Mouse (Mus musculus): Measurements from ENCODE around the gene Creg2. TPM values are rescaled to one million over a fixed set of nuclear protein-coding genes. Genes with fewer than 3 reads are reported as not detected.

Creg2 gene
- polyA plus RNA-seq, 1 experiment = not detected

GRCm38 (mm10) chr1:39691061-39691460 is 39.8 kb upstream of the Creg2 start:
- no peak overlapping the region for H3K4me3 ChIP-seq (ENCODE audit: low read depth, low read length)
- no peak overlapping the region for H3K27ac ChIP-seq (ENCODE audit: insufficient read depth, low read length)
- H3K9me3 ChIP-seq (replicated peaks; ENCODE audit: control insufficient read depth, insufficient read depth, low read length, poor library complexity, severe bottlenecking) = no peaks in the 10 kb centered on the region
- H3K36me3 ChIP-seq (ENCODE audit: control insufficient read depth, insufficient read depth, low read length, poor library complexity, severe bottlenecking) = no peaks in the 10 kb centered on the region
- H3K9ac ChIP-seq (ENCODE audit: low read depth, poor library complexity, severe bottlenecking) = no peak overlapping the region
- H3K27me3 ChIP-seq (ENCODE audit: control insufficient read depth, insufficient read depth, low read length, poor library complexity, severe bottlenecking) = no peaks in the 10 kb centered on the region
- H3K4me1 ChIP-seq (ENCODE audit: control insufficient read depth, insufficient read depth, low read length) = no peaks in the 10 kb centered on the region
- no peak for TF ChIP-seq CTCF (IDR thresholded peaks at IDR 0.05; ENCODE audit: low read depth, low read length)
- no peak for TF ChIP-seq EP300 (IDR thresholded peaks at IDR 0.05; ENCODE audit: insufficient read depth, low read depth, low read length)
- TF ChIP-seq POLR2A (IDR thresholded peaks at IDR 0.05; ENCODE audit: insufficient read depth, low read length) = no peak

GRCm38 (mm10) chr1:39688573-39688972 is 37.3 kb upstream of the Creg2 start:
- Histone ChIP-seq H3K9me3 (replicated peaks; ENCODE audit: control insufficient read depth, insufficient read depth, low read length, poor library complexity, severe bottlenecking) (no peaks in the 10 kb centered on the region), H3K9ac (ENCODE audit: low read depth, poor library complexity, severe bottlenecking) (no peak overlapping the region), H3K4me1 (ENCODE audit: control insufficient read depth, insufficient read depth, low read length) (no peaks in the 10 kb centered on the region), H3K4me3 (ENCODE audit: low read depth, low read length) (no peak overlapping the region), H3K27me3 (ENCODE audit: control insufficient read depth, insufficient read depth, low read length, poor library complexity, severe bottlenecking) (no peaks in the 10 kb centered on the region), H3K36me3 (ENCODE audit: control insufficient read depth, insufficient read depth, low read length, poor library complexity, severe bottlenecking) (no peaks in the 10 kb centered on the region), H3K27ac (ENCODE audit: insufficient read depth, low read length) (no peak overlapping the region)
- TF ChIP-seq POLR2A (IDR thresholded peaks at IDR 0.05; ENCODE audit: insufficient read depth, low read length) = no peak

- Histone ChIP-seq H3K9me3 (replicated peaks; ENCODE audit: control insufficient read depth, insufficient read depth, low read length, poor library complexity, severe bottlenecking) (no peaks in the 10 kb centered on the region), H3K27ac (ENCODE audit: insufficient read depth, low read length) (no peak overlapping the region), H3K27me3 (ENCODE audit: control insufficient read depth, insufficient read depth, low read length, poor library complexity, severe bottlenecking) (no peaks in the 10 kb centered on the region), H3K36me3 (ENCODE audit: control insufficient read depth, insufficient read depth, low read length, poor library complexity, severe bottlenecking) (no peaks in the 10 kb centered on the region), H3K4me1 (ENCODE audit: control insufficient read depth, insufficient read depth, low read length) (no peaks in the 10 kb centered on the region), H3K4me3 (ENCODE audit: low read depth, low read length) (no peak overlapping the region), H3K9ac (ENCODE audit: low read depth, poor library complexity, severe bottlenecking) (no peak overlapping the region)
- no peak for TF ChIP-seq POLR2A (IDR thresholded peaks at IDR 0.05; ENCODE audit: insufficient read depth, low read length)
- no peak for TF ChIP-seq EP300 (IDR thresholded peaks at IDR 0.05; ENCODE audit: insufficient read depth, low read depth, low read length)
- no peak for TF ChIP-seq CTCF (IDR thresholded peaks at IDR 0.05; ENCODE audit: low read depth, low read length)
Observed at GRCm38 (mm10) chr1:39687279-39687678, 36.0 kb upstream of the Creg2 start.

GRCm38 (mm10) chr1:39685841-39686240 is 34.6 kb upstream of the Creg2 start:
- TF ChIP-seq EP300 (IDR thresholded peaks at IDR 0.05; ENCODE audit: insufficient read depth, low read depth, low read length) = no peak
- no peak for TF ChIP-seq CTCF (IDR thresholded peaks at IDR 0.05; ENCODE audit: low read depth, low read length)
- no peak for TF ChIP-seq POLR2A (IDR thresholded peaks at IDR 0.05; ENCODE audit: insufficient read depth, low read length)
- Histone ChIP-seq H3K9me3 (replicated peaks; ENCODE audit: control insufficient read depth, insufficient read depth, low read length, poor library complexity, severe bottlenecking) (no peaks in the 10 kb centered on the region), H3K4me1 (ENCODE audit: control insufficient read depth, insufficient read depth, low read length) (no peaks in the 10 kb centered on the region), H3K27me3 (ENCODE audit: control insufficient read depth, insufficient read depth, low read length, poor library complexity, severe bottlenecking) (no peaks in the 10 kb centered on the region), H3K4me3 (ENCODE audit: low read depth, low read length) (no peak overlapping the region), H3K9ac (ENCODE audit: low read depth, poor library complexity, severe bottlenecking) (no peak overlapping the region), H3K27ac (ENCODE audit: insufficient read depth, low read length) (no peak overlapping the region), H3K36me3 (ENCODE audit: control insufficient read depth, insufficient read depth, low read length, poor library complexity, severe bottlenecking) (no peaks in the 10 kb centered on the region)

- H3K4me3 ChIP-seq (ENCODE audit: low read depth, low read length) = no peak overlapping the region
- no peaks in the 10 kb centered on the region for H3K9me3 ChIP-seq (replicated peaks; ENCODE audit: control insufficient read depth, insufficient read depth, low read length, poor library complexity, severe bottlenecking)
- H3K4me1 ChIP-seq (ENCODE audit: control insufficient read depth, insufficient read depth, low read length) = no peaks in the 10 kb centered on the region
- TF ChIP-seq EP300 (IDR thresholded peaks at IDR 0.05; ENCODE audit: insufficient read depth, low read depth, low read length) (no peak), CTCF (IDR thresholded peaks at IDR 0.05; ENCODE audit: low read depth, low read length) (no peak), POLR2A (IDR thresholded peaks at IDR 0.05; ENCODE audit: insufficient read depth, low read length) (no peak)
- H3K36me3 ChIP-seq (ENCODE audit: control insufficient read depth, insufficient read depth, low read length, poor library complexity, severe bottlenecking) = no peaks in the 10 kb centered on the region
- H3K9ac ChIP-seq (ENCODE audit: low read depth, poor library complexity, severe bottlenecking) = no peak overlapping the region
- no peaks in the 10 kb centered on the region for H3K27me3 ChIP-seq (ENCODE audit: control insufficient read depth, insufficient read depth, low read length, poor library complexity, severe bottlenecking)
- no peak overlapping the region for H3K27ac ChIP-seq (ENCODE audit: insufficient read depth, low read length)
Observed at GRCm38 (mm10) chr1:39681638-39682037, 30.4 kb upstream of the Creg2 start.

GRCm38 (mm10) chr1:39680546-39680945 is 29.3 kb upstream of the Creg2 start:
- Histone ChIP-seq H3K27ac (ENCODE audit: insufficient read depth, low read length) (no peak overlapping the region), H3K36me3 (ENCODE audit: control insufficient read depth, insufficient read depth, low read length, poor library complexity, severe bottlenecking) (no peaks in the 10 kb centered on the region), H3K4me3 (ENCODE audit: low read depth, low read length) (no peak overlapping the region), H3K27me3 (ENCODE audit: control insufficient read depth, insufficient read depth, low read length, poor library complexity, severe bottlenecking) (no peaks in the 10 kb centered on the region), H3K4me1 (ENCODE audit: control insufficient read depth, insufficient read depth, low read length) (no peaks in the 10 kb centered on the region), H3K9me3 (replicated peaks; ENCODE audit: control insufficient read depth, insufficient read depth, low read length, poor library complexity, severe bottlenecking) (no peaks in the 10 kb centered on the region), H3K9ac (ENCODE audit: low read depth, poor library complexity, severe bottlenecking) (no peak overlapping the region)
- TF ChIP-seq EP300 (IDR thresholded peaks at IDR 0.05; ENCODE audit: insufficient read depth, low read depth, low read length) (no peak), POLR2A (IDR thresholded peaks at IDR 0.05; ENCODE audit: insufficient read depth, low read length) (no peak), CTCF (IDR thresholded peaks at IDR 0.05; ENCODE audit: low read depth, low read length) (peak; percentile 55)
